Comparison of ENCODE assay signal across 29 mouse cellular contexts in the genomic region with DNA sequence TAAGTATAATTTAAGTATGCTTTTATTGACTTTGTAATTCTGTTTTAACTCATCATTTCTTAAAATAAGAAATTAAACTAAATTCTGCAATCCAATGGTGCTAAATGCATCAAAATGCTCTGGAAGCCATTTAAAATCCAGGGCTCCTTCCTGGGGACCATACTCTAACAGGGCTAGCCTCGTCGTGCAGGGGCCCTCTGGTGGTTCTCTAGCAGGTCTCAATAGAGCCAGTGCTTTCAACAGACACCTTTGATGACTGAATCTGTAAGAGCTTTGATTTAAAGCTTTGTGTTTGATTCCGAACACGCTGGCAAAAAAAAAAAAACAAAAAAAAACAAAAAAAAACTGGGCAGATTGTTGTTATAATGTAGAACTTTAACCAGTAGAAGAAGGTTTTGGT.
DNase-seq lines count a peak whose midpoint lies in the region; ATAC-seq and TF ChIP-seq lines count a peak whose summit lies in the region.
"Had no signal": no experiment of that assay in that cellular context is flagged by ENCODE, and none has a peak within 500 bp of the region (broad histone marks: within the 10 kb centered on the region; RNA-seq: fewer than 3 reads in every experiment).

No protein-coding gene starts in this region.

- H3K9ac ChIP-seq in midbrain, embryonic 16.5 days (ENCODE audit: low read depth, low read length) = no peak overlapping the region
- H3K9ac ChIP-seq in hindbrain, embryonic 14.5 days = no peak overlapping the region
- H3K9ac ChIP-seq: embryonic facial prominence, embryonic 13.5 days; forebrain, embryonic 12.5 days; forebrain, embryonic 15.5 days; heart, embryonic 12.5 days; heart, embryonic 15.5 days; hindbrain, embryonic 13.5 days had no signal

- H3K4me1 ChIP-seq in cerebellum, adult 2 months (ENCODE audit: control insufficient read depth, insufficient read depth, low read length) = no peaks in the 10 kb centered on the region; the same call in 1 of the 2 replicates
- H3K4me1 ChIP-seq in midbrain, embryonic 16.5 days (ENCODE audit: control insufficient read depth, insufficient read depth, low read length) = no peaks in the 10 kb centered on the region
- H3K4me1 ChIP-seq in hindbrain, embryonic 14.5 days (replicated peaks; ENCODE audit: control insufficient read depth, insufficient read depth, low read length) = no peaks in the 10 kb centered on the region
- H3K4me1 ChIP-seq: embryonic facial prominence, embryonic 10.5 days; forebrain, embryonic 12.5 days; forebrain, embryonic 15.5 days; hindbrain, embryonic 10.5 days; hindbrain, embryonic 13.5 days had no signal

- no peaks in the 10 kb centered on the region for H3K27me3 ChIP-seq in cerebellum, adult 2 months (ENCODE audit: control insufficient read depth, insufficient read depth, low read length)
- H3K27me3 ChIP-seq in midbrain, embryonic 16.5 days (ENCODE audit: control insufficient read depth, insufficient read depth, low read depth, low read length) = no peaks in the 10 kb centered on the region
- no peaks in the 10 kb centered on the region for H3K27me3 ChIP-seq in hindbrain, embryonic 14.5 days (ENCODE audit: control insufficient read depth, insufficient read depth, low read length)
- H3K27me3 ChIP-seq: embryonic facial prominence, embryonic 13.5 days; forebrain, embryonic 12.5 days; forebrain, embryonic 15.5 days; heart, embryonic 12.5 days; heart, embryonic 15.5 days; hindbrain, embryonic 13.5 days had no signal

- no peak for DNase-seq in cerebellum, adult 2 months
- DNase-seq in cerebellum, adult 9-10 months = no peak
- no peak for DNase-seq in layer of hippocampus, adult 2 months (ENCODE audit: low spot score in 2 of 2)
- no peak for DNase-seq in layer of hippocampus, postnatal 36 days
- peak; percentile 80 for DNase-seq in 416B (ENCODE audit: low read depth)
- peak; percentile 36 for DNase-seq in brain, adult 2 months (ENCODE audit: low read depth, low spot score)
- DNase-seq in hindbrain, embryonic 14.5 days (ENCODE audit: low spot score) = no peak
- DNase-seq: adrenal gland, adult 2 months; adrenal gland, postnatal 14 days; cerebellum, adult 18-20 months; cerebellum, postnatal 10 days; cerebellum, postnatal 36 days; embryo, embryonic 11 days; gastrocnemius, postnatal 10 days; gastrocnemius, postnatal 36 days; heart, postnatal 10 days; heart, postnatal 36 days; kidney, adult 18-20 months had no signal

- no peak overlapping the region for H3K4me3 ChIP-seq in cerebellum, adult 2 months (replicated peaks; ENCODE audit: insufficient read depth, low read depth, low read length)
- H3K4me3 ChIP-seq in layer of hippocampus, adult 2 months = no peak overlapping the region
- H3K4me3 ChIP-seq in midbrain, embryonic 16.5 days (ENCODE audit: low read depth, low read length) = no peak overlapping the region
- no peak overlapping the region for H3K4me3 ChIP-seq in hindbrain, embryonic 14.5 days (replicated peaks; ENCODE audit: low read length)
- H3K4me3 ChIP-seq: embryonic facial prominence, embryonic 10.5 days; embryonic facial prominence, embryonic 13.5 days; erythroblast, embryonic 14.5 days; forebrain, embryonic 12.5 days; forebrain, embryonic 15.5 days; heart, embryonic 12.5 days; heart, embryonic 15.5 days; hindbrain, embryonic 10.5 days; hindbrain, embryonic 13.5 days had no signal

- TF ChIP-seq POLR2A in cerebellum, adult 2 months (IDR thresholded peaks at IDR 0.05; ENCODE audit: borderline replicate concordance, insufficient read depth, low read length) = no peak

- TF ChIP-seq CTCF in cerebellum, adult 2 months (IDR thresholded peaks at IDR 0.05; ENCODE audit: borderline replicate concordance, insufficient read depth, low read depth, low read length) = 0 out of 2 replicates have a peak, but pooled peaks have one; percentile 7
- peak; percentile 43 for TF ChIP-seq CTCF in layer of hippocampus, adult 2 months (conservative IDR thresholded peaks at IDR 0.05)

- 84% methylated on average over 4 of the region's 4 CpGs for WGBS in cerebellum, adult 2 months
- WGBS in midbrain, embryonic 16.5 days = 75% methylated on average over 4 of the region's 4 CpGs
- 81% methylated on average over 4 of the region's 4 CpGs for WGBS in hindbrain, embryonic 14.5 days

- ATAC-seq in midbrain, embryonic 16.5 days = no peak
- ATAC-seq in hindbrain, embryonic 14.5 days (ENCODE audit: low FRiP score) = no peak
- ATAC-seq: forebrain, embryonic 15.5 days; hindbrain, postnatal 0 days had no signal

- H3K27ac ChIP-seq in cerebellum, adult 2 months (ENCODE audit: insufficient read depth, low read length) = no peak overlapping the region
- H3K27ac ChIP-seq in layer of hippocampus, adult 2 months = no peak overlapping the region
- H3K27ac ChIP-seq in midbrain, embryonic 16.5 days (ENCODE audit: low read length) = no peak overlapping the region
- no peak overlapping the region for H3K27ac ChIP-seq in hindbrain, embryonic 14.5 days
- H3K27ac ChIP-seq: embryonic facial prominence, embryonic 10.5 days; embryonic facial prominence, embryonic 13.5 days; forebrain, embryonic 12.5 days; forebrain, embryonic 15.5 days; heart, embryonic 15.5 days; hindbrain, embryonic 10.5 days; hindbrain, embryonic 13.5 days; hindbrain, postnatal 0 days had no signal

- H3K4me2 ChIP-seq in midbrain, embryonic 16.5 days (ENCODE audit: low read length) = no peak overlapping the region
- H3K4me2 ChIP-seq in hindbrain, embryonic 14.5 days (replicated peaks) = no peak overlapping the region
- H3K4me2 ChIP-seq: embryonic facial prominence, embryonic 13.5 days; forebrain, embryonic 12.5 days; forebrain, embryonic 15.5 days; heart, embryonic 12.5 days; heart, embryonic 15.5 days; hindbrain, embryonic 13.5 days had no signal

- H3K36me3 ChIP-seq in midbrain, embryonic 16.5 days (ENCODE audit: control insufficient read depth, insufficient read depth, low read length) = no peaks in the 10 kb centered on the region
- no peaks in the 10 kb centered on the region for H3K36me3 ChIP-seq in hindbrain, embryonic 14.5 days (replicated peaks; ENCODE audit: control insufficient read depth, insufficient read depth)
- H3K36me3 ChIP-seq: embryonic facial prominence, embryonic 10.5 days; embryonic facial prominence, embryonic 13.5 days; forebrain, embryonic 12.5 days; forebrain, embryonic 15.5 days; heart, embryonic 12.5 days; heart, embryonic 15.5 days; hindbrain, embryonic 10.5 days; hindbrain, embryonic 13.5 days had no signal

- H3K9me3 ChIP-seq in midbrain, embryonic 16.5 days (replicated peaks; ENCODE audit: control insufficient read depth, low read length, poor library complexity, severe bottlenecking) = no peaks in the 10 kb centered on the region
- H3K9me3 ChIP-seq in hindbrain, embryonic 14.5 days (ENCODE audit: control insufficient read depth, low read length) = no peaks in the 10 kb centered on the region
- H3K9me3 ChIP-seq: embryonic facial prominence, embryonic 10.5 days; embryonic facial prominence, embryonic 13.5 days; forebrain, embryonic 12.5 days; forebrain, embryonic 15.5 days; heart, embryonic 12.5 days; heart, embryonic 15.5 days; hindbrain, embryonic 10.5 days; hindbrain, embryonic 13.5 days had no signal

Comparison
In these comparisons a context has a peak if more than half of its experiments do, and no peak if none do; other contexts are left out.
1. DNase-seq: peak in 416B (single experiment) and brain, adult 2 months (single experiment); none in cerebellum, adult 2 months (0 of 2), cerebellum, adult 9-10 months (single experiment), layer of hippocampus, adult 2 months (0 of 2), layer of hippocampus, postnatal 36 days (0 of 2) and hindbrain, embryonic 14.5 days (single experiment).